Mouse (Mus musculus) limb, embryonic 13.5 days (tissue): ENCODE measurements around the gene Tbkbp1. TPM values are rescaled to one million over a fixed set of nuclear protein-coding genes. Genes with fewer than 3 reads are reported as not detected.

ENCODE experiments used
- ATAC-seq: fragments of 200-750 bp; cut with Nextera tagmentation; 2 replicates; pipeline ENCODE4 v1.8.0; 2017; ENCODE audit warnings: low read depth, moderate number of reproducible peaks, moderate TSS enrichment; ENCODE audit not compliant: low FRiP score
- H3K27ac ChIP-seq: fragments of 300-500 bp; sonication (generic); 2 replicates; pipeline ENCODE4 v1.5.1; 2015; ENCODE audit warnings: inconsistent platforms, mild to moderate bottlenecking, moderate library complexity
- H3K27me3 ChIP-seq: fragments of 300-500 bp; sonication (generic); 2 replicates; pipeline ENCODE4 v1.6.1; 2015; ENCODE audit warnings: mild to moderate bottlenecking, inconsistent platforms
- H3K36me3 ChIP-seq: fragments of 300-500 bp; sonication (generic); 2 replicates; pipeline ENCODE4 v1.6.1; 2015; ENCODE audit warnings: inconsistent platforms, mild to moderate bottlenecking, moderate library complexity
- H3K4me1 ChIP-seq: fragments of 300-500 bp; sonication (generic); 2 replicates; pipeline ENCODE4 v1.6.1; 2015; ENCODE audit warnings: inconsistent platforms
- H3K4me2 ChIP-seq: fragments of 300-500 bp; sonication (generic); replicated peaks from 2 replicates; pipeline ENCODE4 v1.6.1; 2015; ENCODE audit warnings: inconsistent platforms, mild to moderate bottlenecking, moderate library complexity
- H3K4me3 ChIP-seq: fragments of 300-500 bp; sonication (generic); 2 replicates; pipeline ENCODE4 v1.5.1; 2015; ENCODE audit warnings: moderate library complexity, mild to moderate bottlenecking, inconsistent platforms
- H3K9ac ChIP-seq: fragments of 300-500 bp; sonication (generic); 2 replicates; pipeline ENCODE4 v1.6.1; 2015; ENCODE audit warnings: mild to moderate bottlenecking, inconsistent platforms
- H3K9me3 ChIP-seq: fragments of 300-500 bp; sonication (generic); 2 replicates; pipeline ENCODE4 v1.6.1; 2016; ENCODE audit warnings: inconsistent platforms
- WGBS: fragments of 180-500 bp; shearing (Covaris S2); methylation state at CpG from one replicate; pipeline ENCODE4 v1.1.7; 2015; 5-methylcytosine and 5-hydroxymethylcytosine counted together
- microRNA-seq: library from miRNA; unstranded; fragments of <30 nt; microRNA quantifications from one replicate; pipeline ENCODE4, GENCODE M21; 2016
- polyA plus RNA-seq: library from polyadenylated mRNA; unstranded; fragments of >200 nt; fragmentation: Nextera tagmentation; extraction: Ambion mirVana; gene quantifications from 2 replicates; pipeline ENCODE4 v1.2.1, GENCODE M21; 2015

Tbkbp1 gene
- polyA plus RNA-seq, 1 experiment from 2014 or later, result 8.4 TPM

GRCm38 (mm10) chr11:97094600-97094999, 56.7 kb downstream of the Tbkbp1 start:
- Histone ChIP-seq H3K27ac (no peak overlapping the region), H3K4me1 (0 out of 2 replicates have a peak, but pooled peaks cover 4% of the 10 kb centered on the region), H3K9ac (no peak overlapping the region), H3K36me3 (no peaks in the 10 kb centered on the region), H3K9me3 (no peaks in the 10 kb centered on the region), H3K4me2 (no peak overlapping the region), H3K4me3 (no peak overlapping the region), H3K27me3 (peaks cover 47% of the 10 kb centered on the region)
- 60% methylated on average over 2 of the region's 2 CpGs for whole genome bisulfite sequencing
- ATAC-seq, result no peak

DNA sequence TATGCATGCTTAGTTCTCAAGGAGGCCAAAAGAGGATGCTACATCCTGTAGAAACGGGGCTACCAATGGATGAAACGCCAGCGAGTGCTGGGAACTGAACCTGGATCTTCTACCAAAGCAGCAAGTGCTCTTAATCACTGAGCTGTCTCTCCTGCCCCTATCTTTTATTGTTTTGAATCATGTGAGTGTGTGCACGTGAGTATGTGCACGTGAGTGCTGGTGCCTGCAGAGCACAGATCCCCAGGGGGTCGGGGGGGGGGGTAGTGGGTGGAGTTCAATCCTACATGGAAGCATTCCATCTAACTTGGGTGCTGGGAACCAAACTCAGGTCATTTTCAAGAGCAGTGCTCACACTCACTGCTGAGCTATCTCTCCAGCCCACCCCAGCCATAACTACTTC, 64.9 kb downstream of the Tbkbp1 start:
- no peak overlapping the region for H3K4me2 ChIP-seq

More for the DNA sequence above, 64.9 kb downstream of the Tbkbp1 start:
- H3K36me3 ChIP-seq, result no peaks in the 10 kb centered on the region
- peaks cover 17% of the 10 kb centered on the region; the same call in 1 of the 2 replicates for H3K27me3 ChIP-seq
- no peak overlapping the region for H3K4me3 ChIP-seq
- WGBS, result 70% methylated on average over 6 of the region's 6 CpGs
- peaks cover 9% of the 10 kb centered on the region for H3K9me3 ChIP-seq
- ATAC-seq, result no peak
- no peak overlapping the region for H3K9ac ChIP-seq
- peaks cover 14% of the 10 kb centered on the region for H3K4me1 ChIP-seq
- no peak overlapping the region for H3K27ac ChIP-seq

Small RNAs within 50 kb of the gene (microRNA-seq; reads per million reads assigned to microRNA genes)
- not detected for gene Mir7235

Other genes starting within 250 kb of the Tbkbp1 start
- 87.0 and 92.3 TPM in 2 replicates for gene Cdk5rap3, start 235.0 kb downstream of the Tbkbp1 start, polyA plus RNA-seq
- 0.60 and 0.97 TPM in 2 replicates for gene Prr15l, start 223.4 kb downstream of the Tbkbp1 start, polyA plus RNA-seq
- 21.2 and 25.0 TPM in 2 replicates for gene Pnpo, start 207.5 kb downstream of the Tbkbp1 start, polyA plus RNA-seq
- 16.9 and 18.7 TPM in 2 replicates for gene Sp2, start 168.5 kb downstream of the Tbkbp1 start, polyA plus RNA-seq
- gene Sp6, start 138.1 kb downstream of the Tbkbp1 start, polyA plus RNA-seq, result 3.6 and 4.3 TPM in 2 replicates
- gene Scrn2, start 121.6 kb downstream of the Tbkbp1 start, polyA plus RNA-seq, result 27.2 and 27.7 TPM in 2 replicates
- gene Lrrc46, start 110.1 kb downstream of the Tbkbp1 start, polyA plus RNA-seq, result 0.92 and 0.98 TPM in 2 replicates
- 81.9 and 83.2 TPM in 2 replicates for gene Mrpl10, start 109.9 kb downstream of the Tbkbp1 start, polyA plus RNA-seq
- 8.9 and 10.1 TPM in 2 replicates for gene Osbpl7, start 100.9 kb downstream of the Tbkbp1 start, polyA plus RNA-seq
- gene Tbx21, start 36.2 kb downstream of the Tbkbp1 start, polyA plus RNA-seq, result 0.09 TPM in 1 of 2 replicates, not detected in the other
- 57.3 and 59.2 TPM in 2 replicates for gene Kpnb1, start 36.4 kb upstream of the Tbkbp1 start, polyA plus RNA-seq
- gene Npepps, start 129.1 kb upstream of the Tbkbp1 start, polyA plus RNA-seq, result 90.8 and 96.0 TPM in 2 replicates
- 42.5 and 45.8 TPM in 2 replicates for gene Mrpl45, start 164.2 kb upstream of the Tbkbp1 start, polyA plus RNA-seq
- gene Gpr179, start 200.6 kb upstream of the Tbkbp1 start, polyA plus RNA-seq, result 0.04 and 0.09 TPM in 2 replicates
- gene Socs7, start 211.1 kb upstream of the Tbkbp1 start, polyA plus RNA-seq, result 4.4 and 4.9 TPM in 2 replicates